Mouse (Mus musculus) cerebellum, adult 2 months (tissue): Measurements from ENCODE around the gene Serpina3b. TPM values are rescaled to one million over a fixed set of nuclear protein-coding genes. Genes with fewer than 3 reads are reported as not detected.

Experiments used
- DNase-seq, 2 experiments: peaks; one replicate each; pipeline ENCODE4 v3.0.0; 2021
- H3K27ac ChIP-seq: fragments of 200-500 bp; 2 replicates; pipeline ENCODE4 v1.5.1; 2012; ENCODE audit warnings: low read length, control low read depth, inconsistent platforms; ENCODE audit not compliant: insufficient read depth
- H3K27me3 ChIP-seq: fragments of 200-500 bp; 2 replicates; pipeline ENCODE4 v1.6.1; 2012; ENCODE audit warnings: inconsistent platforms, mild to moderate bottlenecking, low read length, moderate library complexity; ENCODE audit not compliant: control insufficient read depth, insufficient read depth
- H3K4me1 ChIP-seq: fragments of 200-500 bp; 2 replicates; pipeline ENCODE4 v1.6.1; 2011; ENCODE audit warnings: low read length; ENCODE audit not compliant: control insufficient read depth, insufficient read depth
- H3K4me3 ChIP-seq: fragments of 200-500 bp; replicated peaks from 2 replicates; pipeline ENCODE3; 2011; ENCODE audit warnings: mild to moderate bottlenecking, low read depth, low read length, control low read depth; ENCODE audit not compliant: insufficient read depth
- CTCF ChIP-seq: fragments of 200-500 bp; IDR thresholded peaks from 2 replicates; pipeline ENCODE4 v1.5.1; 2011; ENCODE audit warnings: low read depth, mild to moderate bottlenecking, control low read depth, low read length, moderate library complexity, borderline replicate concordance; ENCODE audit not compliant: insufficient read depth
- POLR2A ChIP-seq: fragments of 200-500 bp; IDR thresholded peaks from 2 replicates; pipeline ENCODE4 v1.6.1; 2011; ENCODE audit warnings: low read length, control low read depth, borderline replicate concordance; ENCODE audit not compliant: insufficient read depth
- WGBS: fragments of 180-500 bp; shearing (Covaris S2); methylation state at CpG from one replicate; pipeline ENCODE4 v1.1.7; 2018; 5-methylcytosine and 5-hydroxymethylcytosine counted together
- polyA plus RNA-seq: library from polyadenylated mRNA; depleted of rRNA; stranded (reverse); fragments of >200 nt; gene quantifications from 2 replicates; pipeline ENCODE4 v1.2.3, GENCODE M21; 2012

Gene Serpina3b
- polyA plus RNA-seq, 1 experiment: not detected

- no peaks in the 10 kb centered on the region for H3K4me1 ChIP-seq
- TF ChIP-seq CTCF (no peak), POLR2A (no peak)
- no peak overlapping the region for H3K4me3 ChIP-seq
- 57% methylated on average over 1 of the region's 1 CpGs for WGBS
- no peak overlapping the region for H3K27ac ChIP-seq
- no peaks in the 10 kb centered on the region for H3K27me3 ChIP-seq
- DNase-seq: no peak
Observed at GRCm38 (mm10) chr12:104142427-104142826, 14.6 kb downstream of the Serpina3b start.

DNA sequence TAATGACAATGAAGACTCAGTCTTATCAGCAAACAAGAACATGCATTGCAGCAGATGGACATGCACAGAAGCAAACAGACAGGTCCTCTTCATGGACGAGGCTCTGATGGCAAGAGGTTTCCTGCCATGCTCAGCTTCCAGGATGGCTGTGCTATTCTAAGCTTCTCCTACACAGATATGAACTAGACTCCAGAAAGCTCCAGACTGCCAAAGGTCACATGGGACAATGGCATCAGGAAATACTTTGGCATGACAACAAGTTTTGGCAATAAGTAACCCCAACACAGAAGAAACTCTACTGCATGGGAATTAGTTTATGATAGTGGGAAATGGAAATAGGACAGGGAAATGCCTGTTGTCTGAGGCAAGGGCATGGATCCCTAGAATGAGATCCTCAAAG lies 15.5 kb downstream of the Serpina3b start:
- Histone ChIP-seq H3K27ac (no peak overlapping the region), H3K4me1 (no peaks in the 10 kb centered on the region), H3K27me3 (no peaks in the 10 kb centered on the region), H3K4me3 (no peak overlapping the region)
- no peak for TF ChIP-seq POLR2A
- TF ChIP-seq CTCF: no peak
- WGBS: 73% methylated on average over 1 of the region's 1 CpGs
- no peak for DNase-seq

- DNase-seq: no peak
- no peaks in the 10 kb centered on the region for H3K27me3 ChIP-seq
- WGBS: 86% methylated on average over 2 of the region's 2 CpGs
- H3K27ac ChIP-seq: no peak overlapping the region
- no peak overlapping the region for H3K4me3 ChIP-seq
- H3K4me1 ChIP-seq: no peaks in the 10 kb centered on the region
- TF ChIP-seq POLR2A (no peak), CTCF (no peak)
Observed at GRCm38 (mm10) chr12:104145571-104145970, 17.8 kb downstream of the Serpina3b start.

- Histone ChIP-seq H3K4me1 (no peaks in the 10 kb centered on the region), H3K27ac (no peak overlapping the region), H3K4me3 (no peak overlapping the region), H3K27me3 (no peaks in the 10 kb centered on the region; the same call in 1 of the 2 replicates)
- DNase-seq: peak in 1 of 2 experiments; percentile 9
- 19% methylated on average over 2 of the region's 2 CpGs for WGBS
- TF ChIP-seq POLR2A (no peak), CTCF (no peak)
Observed at GRCm38 (mm10) chr12:104151989-104152388, 24.2 kb downstream of the Serpina3b start.

DNA sequence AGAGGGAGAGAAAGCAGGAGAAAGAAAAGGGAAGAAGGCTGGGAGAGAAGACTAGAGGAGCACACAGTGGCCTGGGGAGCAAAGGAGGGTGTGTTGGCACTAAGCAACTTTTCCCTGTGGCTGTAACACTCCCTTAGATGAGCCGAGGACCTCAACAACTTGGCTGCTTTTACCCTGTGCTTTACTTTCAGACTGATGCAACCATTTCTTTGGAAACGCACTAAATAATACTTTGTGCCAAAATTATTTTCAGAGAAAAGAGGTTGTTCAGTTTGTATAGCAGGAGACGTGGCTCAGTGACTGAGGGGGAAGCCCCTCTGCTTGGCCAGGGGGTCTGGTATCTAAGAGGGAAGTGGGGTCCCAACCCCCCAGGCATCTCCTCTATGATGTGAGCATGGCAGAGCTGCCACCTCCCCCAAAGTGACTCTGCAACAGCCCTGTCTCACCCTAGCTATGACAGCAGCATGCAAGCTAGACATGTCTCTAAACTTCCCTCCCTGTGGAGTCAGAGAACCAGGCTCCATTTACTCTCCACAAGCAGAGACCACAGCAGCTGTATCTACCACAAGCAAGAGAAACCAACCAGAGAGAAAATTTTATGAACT lies 25.3 kb downstream of the Serpina3b start:
- Histone ChIP-seq H3K27ac (no peak overlapping the region), H3K4me3 (no peak overlapping the region), H3K4me1 (no peaks in the 10 kb centered on the region), H3K27me3 (no peaks in the 10 kb centered on the region; the same call in 1 of the 2 replicates)
- DNase-seq: no peak
- WGBS: 57% methylated on average over 3 of the region's 3 CpGs
- TF ChIP-seq POLR2A (no peak), CTCF (no peak)

DNA sequence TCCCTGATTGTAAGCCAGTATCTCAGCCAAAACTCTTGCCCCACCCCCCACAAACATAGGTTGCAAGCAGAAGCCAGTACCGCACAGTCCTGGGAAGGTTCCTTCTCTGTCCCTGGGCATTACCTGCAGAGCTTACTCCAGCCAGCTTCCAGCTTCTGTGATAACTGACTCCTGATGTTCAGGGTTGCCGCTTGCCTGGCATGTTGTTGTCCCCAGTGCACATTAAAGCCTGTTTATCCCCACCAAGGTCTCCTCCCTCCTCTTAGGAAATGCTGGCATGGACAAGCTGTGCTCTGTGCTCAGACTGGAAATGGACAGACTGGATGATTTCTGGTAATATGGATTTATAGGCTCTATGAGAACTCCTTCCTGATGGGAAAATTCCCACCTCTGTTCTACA lies 25.9 kb downstream of the Serpina3b start, which contains the start of gene Serpina3c:
Serpina3c (minus strand) TSS at position 215 of the 400 bp plus-strand sequence.
- no peaks in the 10 kb centered on the region for H3K4me1 ChIP-seq
- TF ChIP-seq CTCF: no peak
- TF ChIP-seq POLR2A: no peak
- no peaks in the 10 kb centered on the region; the same call in 1 of the 2 replicates for H3K27me3 ChIP-seq
- H3K27ac ChIP-seq: no peak within 1 kb of the TSS
- no peak for DNase-seq
- no peak within 1 kb of the TSS for H3K4me3 ChIP-seq
- 82% methylated on average over 2 of the region's 2 CpGs for WGBS

DNA sequence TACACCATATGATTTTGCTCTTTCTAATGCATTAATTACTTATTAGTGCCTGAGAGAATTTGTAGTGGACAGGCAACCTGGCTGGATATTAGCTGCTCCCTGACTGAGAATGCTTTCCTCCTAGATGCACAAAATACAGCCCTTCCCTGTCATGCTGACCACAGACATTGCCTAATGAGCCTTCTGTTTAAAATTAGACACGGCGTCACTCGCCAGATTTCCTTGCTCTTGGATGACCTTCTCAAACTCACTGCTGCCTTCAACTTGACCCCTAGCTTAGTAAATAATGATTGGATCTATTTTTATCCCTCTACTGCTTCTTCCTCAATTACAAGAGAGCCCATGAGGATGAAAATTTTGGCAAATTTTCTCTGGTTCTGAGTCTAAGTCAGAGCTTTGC lies 47.0 kb downstream of the Serpina3b start:
- Histone ChIP-seq H3K27ac (no peak overlapping the region), H3K4me1 (no peaks in the 10 kb centered on the region), H3K27me3 (no peaks in the 10 kb centered on the region), H3K4me3 (no peak overlapping the region)
- no peak for DNase-seq
- WGBS: 62% methylated on average over 3 of the region's 3 CpGs
- TF ChIP-seq POLR2A (no peak), CTCF (no peak)

DNA sequence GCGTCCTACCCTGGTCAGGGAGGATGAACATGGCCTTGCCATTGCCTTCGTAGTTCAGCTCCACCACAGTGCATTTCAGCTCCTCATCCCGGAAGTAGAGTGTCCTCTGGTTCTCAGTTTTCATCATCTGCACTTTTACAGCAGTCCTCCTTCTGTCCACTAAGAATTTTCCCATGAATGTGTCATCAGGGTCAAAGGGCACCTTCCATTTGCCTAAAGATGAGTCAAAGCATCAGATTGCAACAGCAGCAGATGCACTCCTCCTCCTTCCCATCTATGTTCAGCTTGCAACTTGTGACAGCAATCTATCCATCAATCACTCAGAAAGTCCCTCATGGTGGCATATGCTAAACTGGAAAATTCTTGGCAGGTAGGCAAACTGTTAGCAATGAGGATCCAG lies 47.8 kb downstream of the Serpina3b start:
- Histone ChIP-seq H3K4me1 (no peaks in the 10 kb centered on the region), H3K27ac (no peak overlapping the region), H3K4me3 (no peak overlapping the region), H3K27me3 (no peaks in the 10 kb centered on the region)
- TF ChIP-seq CTCF: no peak
- no peak for TF ChIP-seq POLR2A
- WGBS: 82% methylated on average over 3 of the region's 3 CpGs
- DNase-seq: no peak
